Mouse (Mus musculus): ENCODE data around the gene Ppara.

DNA sequence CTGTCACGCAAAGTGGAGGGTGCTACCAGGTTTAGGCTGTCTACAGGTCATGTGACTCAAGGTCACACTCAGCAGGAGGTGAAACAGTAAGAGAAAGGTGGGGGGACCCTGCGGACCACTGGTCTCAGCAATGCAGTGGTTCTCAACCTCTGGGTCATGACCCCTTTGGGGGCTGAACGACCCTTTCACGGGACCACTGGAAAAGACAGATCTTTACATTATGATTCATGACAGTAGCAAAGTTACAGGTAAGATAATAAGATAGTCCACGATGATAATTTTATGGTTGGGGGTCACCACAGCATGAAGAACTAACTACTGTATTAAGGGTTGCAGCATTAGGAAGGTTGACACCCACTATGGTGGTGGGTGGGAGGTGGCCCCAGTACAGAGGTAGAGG lies 18.2 kb upstream of the Ppara start:
- TF ChIP-seq CTCF (IDR thresholded peaks at IDR 0.05) = no peak
- no peak for TF ChIP-seq POLR2A (IDR thresholded peaks at IDR 0.05; ENCODE audit: insufficient read depth, low read depth, low read length)
